Mouse (Mus musculus): ENCODE measurements at regions not wholly inside any gene's neighbourhood (a gene's known extent, or its start where the extent isn't known, plus 50 kb on each side); places are given as distances from the start of the nearest gene placed in this dataset.

DNA sequence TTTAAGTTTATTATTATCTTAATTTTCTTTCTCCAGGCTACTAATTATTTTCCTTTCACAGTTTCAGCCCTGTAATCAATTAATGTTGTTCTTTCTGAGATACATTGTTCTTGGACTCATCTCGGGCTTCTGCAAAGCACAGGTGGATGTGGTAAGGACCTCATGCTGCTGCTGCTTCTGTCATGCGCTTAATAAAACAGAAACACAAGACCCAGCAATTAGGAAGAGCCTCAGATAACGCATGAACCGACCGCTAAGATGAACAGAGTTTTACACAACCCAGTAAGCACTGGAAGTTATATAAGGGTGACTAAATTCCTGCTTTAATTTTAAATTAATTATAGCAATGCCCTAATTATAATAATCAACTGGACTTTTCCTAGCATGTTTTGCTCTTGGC lies 70.7 kb upstream of the Gk2 start:
- no peak for DNase-seq (ENCODE audit: low spot score in 2 of 2)
